Mouse (Mus musculus) limb, embryonic 14.5 days (tissue): ENCODE results near the gene Ror2. TPM values are rescaled to one million over a fixed set of nuclear protein-coding genes. Genes with fewer than 3 reads are reported as not detected.
A peak's percentile ranks its signal among the peaks of the same experiment; 100 is the strongest.

ENCODE experiments used
- ATAC-seq: fragments of 200-750 bp; cut with Nextera tagmentation; 2 replicates; pipeline ENCODE4 v1.8.0; 2017; ENCODE audit warnings: low read depth, moderate number of reproducible peaks, moderate TSS enrichment; ENCODE audit not compliant: low FRiP score
- DNase-seq: peaks from one replicate; pipeline ENCODE4 v3.0.0-alpha.2; 2015; ENCODE audit warnings: low spot score
- H3K27ac ChIP-seq: fragments of 300-500 bp; sonication (generic); replicated peaks from 2 replicates; pipeline ENCODE4 v1.5.1; 2014; ENCODE audit warnings: low read depth, mild to moderate bottlenecking, low read length, moderate library complexity, mixed read lengths
- H3K27me3 ChIP-seq: fragments of 300-500 bp; sonication (generic); 2 replicates; pipeline ENCODE4 v1.6.1; 2014; ENCODE audit warnings: low read length, mixed read lengths; ENCODE audit not compliant: control insufficient read depth, insufficient read depth
- H3K36me3 ChIP-seq: fragments of 300-500 bp; sonication (generic); 2 replicates; pipeline ENCODE4 v1.6.1; 2014; ENCODE audit warnings: mild to moderate bottlenecking, low read length, moderate library complexity, mixed read lengths; ENCODE audit not compliant: control insufficient read depth, insufficient read depth
- H3K4me1 ChIP-seq: fragments of 300-500 bp; sonication (generic); 2 replicates; pipeline ENCODE4 v1.6.1; 2014; ENCODE audit warnings: antibody characterized with exemption, low read length, mixed read lengths; ENCODE audit not compliant: control insufficient read depth, insufficient read depth
- H3K4me2 ChIP-seq: fragments of 300-500 bp; sonication (generic); replicated peaks from 2 replicates; pipeline ENCODE4 v1.6.1; 2014; ENCODE audit warnings: low read depth, mild to moderate bottlenecking, low read length, moderate library complexity; ENCODE audit not compliant: severe bottlenecking
- H3K4me3 ChIP-seq: fragments of 300-500 bp; sonication (generic); replicated peaks from 2 replicates; pipeline ENCODE4 v1.5.1; 2014; ENCODE audit warnings: low read length
- H3K9ac ChIP-seq: fragments of 300-500 bp; sonication (generic); 2 replicates; pipeline ENCODE4 v1.6.1; 2014; ENCODE audit warnings: mild to moderate bottlenecking, low read depth, low read length, moderate library complexity; ENCODE audit not compliant: severe bottlenecking
- H3K9me3 ChIP-seq: fragments of 300-500 bp; sonication (generic); 2 replicates; pipeline ENCODE4 v1.6.1; 2016; ENCODE audit warnings: low read length; ENCODE audit not compliant: control insufficient read depth
- POLR2A ChIP-seq: fragments of 200-500 bp; IDR thresholded peaks from 2 replicates; pipeline ENCODE4 v1.8.0; 2012; ENCODE audit warnings: inconsistent platforms, mild to moderate bottlenecking, moderate library complexity, borderline replicate concordance; ENCODE audit not compliant: insufficient read depth, insufficient read length; ENCODE audit errors: extremely low read depth
- WGBS: fragments of 180-500 bp; shearing (Covaris S2); extraction: QIAGEN DNeasy Blood & Tissue Kit; methylation state at CpG from one replicate; pipeline ENCODE4 v1.1.7; 2014; 5-methylcytosine and 5-hydroxymethylcytosine counted together
- polyA plus RNA-seq, 2 experiments: library from polyadenylated mRNA; depleted of rRNA in 1 of 2; stranded (reverse) in 1 of 2; unstranded in 1 of 2; fragments of >200 nt; fragmentation: Nextera tagmentation in 1 of 2; extraction: Ambion mirVana in 1 of 2; gene quantifications; 2 replicates each; pipeline versions ENCODE4 v1.2.1 to v1.2.3; 2012 to 2014

Ror2 gene
- polyA plus RNA-seq, 2 experiments, result 19.0 to 33.0 TPM

- H3K36me3 ChIP-seq, result no peaks in the 10 kb centered on the region
- no peaks in the 10 kb centered on the region for H3K27me3 ChIP-seq
- H3K4me3 ChIP-seq, result no peak overlapping the region
- DNase-seq (no peak), ATAC-seq (no peak)
- no peaks in the 10 kb centered on the region for H3K9me3 ChIP-seq
- H3K27ac ChIP-seq, result no peak overlapping the region
- TF ChIP-seq POLR2A, result no peak
- WGBS, result 81% methylated on average over 7 of the region's 7 CpGs
- no peak overlapping the region for H3K9ac ChIP-seq
- H3K4me1 ChIP-seq, result peaks cover 82% of the 10 kb centered on the region
- no peak overlapping the region for H3K4me2 ChIP-seq
These were observed 86.7 kb downstream of the Ror2 start for GRCm38 (mm10) chr13:53199262-53199661.

- H3K4me2 ChIP-seq, result 0 out of 2 replicates have a peak overlapping the region, but pooled peaks have one; percentile 5
- WGBS, result 33% methylated on average over 7 of the region's 7 CpGs
These were observed 89.2 kb downstream of the Ror2 start for GRCm38 (mm10) chr13:53196690-53197089.

GRCm38 (mm10) chr13:53195951-53196677 is 89.8 kb downstream of the Ror2 start:
- ATAC-seq, result no peak
- WGBS, result 33% methylated on average over 6 of the region's 6 CpGs
- Histone ChIP-seq H3K4me2 (no peak overlapping the region), H3K9me3 (no peaks in the 10 kb centered on the region), H3K9ac (no peak overlapping the region), H3K4me1 (peaks cover 84% of the 10 kb centered on the region), H3K27me3 (no peaks in the 10 kb centered on the region), H3K4me3 (no peak overlapping the region), H3K27ac (peak overlapping the region; percentile 81; the same call in 1 of the 2 replicates), H3K36me3 (no peaks in the 10 kb centered on the region)
- no peak for DNase-seq
- TF ChIP-seq POLR2A, result no peak

More at GRCm38 (mm10) chr13:53196690-53197089, 89.2 kb downstream of the Ror2 start:
- Histone ChIP-seq H3K4me3 (no peak overlapping the region), H3K9ac (no peak overlapping the region), H3K27ac (peak overlapping the region; percentile 26; the same call in 1 of the 2 replicates), H3K9me3 (no peaks in the 10 kb centered on the region), H3K36me3 (no peaks in the 10 kb centered on the region), H3K27me3 (no peaks in the 10 kb centered on the region), H3K4me1 (peaks cover 88% of the 10 kb centered on the region)
- no peak for TF ChIP-seq POLR2A
- ATAC-seq, result no peak
- DNase-seq, result no peak

GRCm38 (mm10) chr13:53194306-53194705 is 91.6 kb downstream of the Ror2 start:
- no peak overlapping the region; the same call in 1 of the 2 replicates for H3K4me2 ChIP-seq
- TF ChIP-seq POLR2A, result no peak
- 73% methylated on average over 15 of the region's 15 CpGs for WGBS

GRCm38 (mm10) chr13:53193713-53194112 is 92.2 kb downstream of the Ror2 start:
- Histone ChIP-seq H3K27me3 (no peaks in the 10 kb centered on the region), H3K9me3 (no peaks in the 10 kb centered on the region), H3K27ac (peak overlapping the region; percentile 81), H3K36me3 (no peaks in the 10 kb centered on the region), H3K4me2 (peak overlapping the region; percentile 21), H3K4me1 (peaks cover 71% of the 10 kb centered on the region), H3K4me3 (no peak overlapping the region), H3K9ac (no peak overlapping the region; the same call in 1 of the 2 replicates)
- WGBS, result 7% methylated on average over 6 of the region's 6 CpGs
- DNase-seq, result peak; percentile 68
- TF ChIP-seq POLR2A, result no peak
- peak; percentile 54 for ATAC-seq

More at GRCm38 (mm10) chr13:53194306-53194705, 91.6 kb downstream of the Ror2 start:
- H3K27me3 ChIP-seq, result no peaks in the 10 kb centered on the region
- ATAC-seq, result no peak
- H3K36me3 ChIP-seq, result no peaks in the 10 kb centered on the region
- peak overlapping the region; percentile 81 for H3K27ac ChIP-seq
- H3K9me3 ChIP-seq, result no peaks in the 10 kb centered on the region
- H3K4me3 ChIP-seq, result no peak overlapping the region
- no peak for DNase-seq
- H3K4me1 ChIP-seq, result peaks cover 73% of the 10 kb centered on the region
- no peak overlapping the region for H3K9ac ChIP-seq
